Mouse (Mus musculus) ovary, postnatal 14 days (tissue): ENCODE measurements around the gene Ebf3.
A peak's percentile ranks its signal among the peaks of the same experiment; 100 is the strongest.

ENCODE experiments used
- DNase-seq: peaks from one replicate; pipeline ENCODE4 v3.0.0; 2022; ENCODE audit warnings: low spot score

Gene Ebf3

DNA sequence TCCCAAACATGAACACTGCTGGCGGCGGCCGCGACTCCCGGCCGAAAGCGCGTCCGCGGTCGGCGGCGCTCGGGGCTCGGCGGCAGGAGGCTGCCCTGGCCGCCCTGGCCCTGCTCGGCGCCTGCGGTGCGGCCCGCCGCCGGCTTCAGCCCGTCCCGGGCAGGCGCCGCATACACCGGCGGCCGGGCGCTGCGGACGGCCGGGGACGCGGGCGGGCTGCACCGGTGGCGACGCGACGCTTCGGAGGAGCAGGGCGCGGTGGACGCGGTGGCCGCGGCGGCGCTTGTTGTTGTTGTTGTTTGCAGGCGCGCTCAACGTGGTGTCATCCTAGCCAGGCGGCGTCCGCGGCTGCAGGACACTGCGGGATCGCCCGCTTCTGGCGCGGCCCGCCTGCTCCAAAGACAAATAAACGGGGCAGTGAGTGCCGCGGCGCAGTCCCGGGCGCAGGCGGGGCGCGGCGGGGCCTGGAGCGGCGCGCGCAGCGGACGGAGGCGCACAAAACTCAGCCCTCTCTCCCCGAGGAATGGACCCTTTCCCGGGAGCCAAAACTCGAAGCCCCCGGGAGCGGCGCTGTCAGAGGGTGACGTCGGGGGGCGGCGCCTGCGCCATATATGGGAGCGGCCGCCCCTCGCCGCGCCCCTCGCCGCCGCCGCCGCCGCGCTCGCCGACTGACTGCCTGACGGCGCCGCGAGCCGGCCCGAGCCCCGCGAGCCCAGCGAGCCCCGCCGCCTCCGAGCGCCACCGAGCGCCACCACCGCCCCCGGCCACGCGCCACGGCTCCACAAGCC is at the start of gene Ebf3:
Ebf3 (minus strand) TSS at position 542 of the 788 bp plus-strand sequence.
- DNase-seq: peak; percentile 75

DNA sequence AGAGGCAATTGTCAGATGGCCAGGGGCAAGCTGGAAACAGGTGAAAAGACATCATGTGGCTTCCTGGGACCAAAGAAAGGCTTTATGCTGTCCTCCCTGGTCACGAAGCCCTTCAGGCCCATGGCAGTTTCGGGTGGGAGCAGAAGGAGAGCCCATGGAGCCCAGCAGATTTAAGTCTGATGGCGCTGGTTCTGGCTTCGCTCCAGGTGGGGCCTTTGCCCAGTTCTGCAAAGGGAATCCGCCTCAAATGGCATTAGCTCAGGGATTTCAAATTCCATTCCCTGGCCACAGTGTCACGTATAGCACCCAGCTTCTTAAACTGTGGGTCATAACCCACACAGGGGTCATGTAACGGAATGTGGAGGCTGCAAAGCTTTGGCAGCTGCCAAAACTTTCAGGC is 32.6 kb upstream of the Ebf3 start:
- no peak for DNase-seq

DNA sequence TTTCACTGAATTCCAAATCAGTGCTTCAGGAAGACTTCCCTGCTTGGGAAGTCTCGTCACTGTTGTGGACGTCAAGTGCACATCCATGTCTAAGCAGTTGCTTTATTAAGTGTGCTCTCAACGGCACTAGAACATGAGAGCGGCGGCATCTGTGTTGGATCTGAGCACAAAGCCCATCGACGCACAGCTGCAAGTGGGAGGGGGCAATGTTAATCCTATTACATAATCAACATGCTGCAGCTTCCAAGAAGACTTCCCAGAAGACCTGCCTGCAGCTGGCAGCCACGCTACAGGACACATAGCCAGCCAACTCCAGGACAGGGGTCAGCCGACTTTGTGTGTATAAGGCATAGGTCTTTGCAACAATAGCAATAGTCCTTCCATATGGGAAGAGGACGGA is 31.8 kb upstream of the Ebf3 start:
- DNase-seq: no peak

GRCm38 (mm10) chr7:137333951-137334350 is 19.7 kb upstream of the Ebf3 start:
- DNase-seq: no peak

DNA sequence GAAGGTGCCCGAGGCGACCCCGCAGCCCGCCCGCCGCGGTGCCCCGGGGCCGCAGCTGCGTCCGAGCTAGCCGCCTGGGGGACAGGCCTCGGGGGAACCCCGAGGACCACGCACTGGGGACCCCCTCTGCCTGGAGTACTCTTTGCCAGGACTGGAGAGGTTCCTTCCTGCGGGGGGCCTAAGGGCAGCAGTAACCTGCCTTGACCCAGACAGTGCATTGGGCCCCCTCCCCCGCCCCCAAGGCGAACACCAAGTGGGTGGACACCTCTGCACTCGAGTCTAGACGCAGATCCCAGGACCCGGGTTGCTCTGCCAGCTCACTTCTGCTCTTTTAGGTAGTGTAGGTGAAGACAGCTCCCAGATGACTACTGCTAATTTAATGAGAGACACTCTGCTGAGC is 8.7 kb upstream of the Ebf3 start:
- no peak for DNase-seq

- DNase-seq: no peak
Observed at GRCm38 (mm10) chr7:137321961-137322784, 7.9 kb upstream of the Ebf3 start.

DNA sequence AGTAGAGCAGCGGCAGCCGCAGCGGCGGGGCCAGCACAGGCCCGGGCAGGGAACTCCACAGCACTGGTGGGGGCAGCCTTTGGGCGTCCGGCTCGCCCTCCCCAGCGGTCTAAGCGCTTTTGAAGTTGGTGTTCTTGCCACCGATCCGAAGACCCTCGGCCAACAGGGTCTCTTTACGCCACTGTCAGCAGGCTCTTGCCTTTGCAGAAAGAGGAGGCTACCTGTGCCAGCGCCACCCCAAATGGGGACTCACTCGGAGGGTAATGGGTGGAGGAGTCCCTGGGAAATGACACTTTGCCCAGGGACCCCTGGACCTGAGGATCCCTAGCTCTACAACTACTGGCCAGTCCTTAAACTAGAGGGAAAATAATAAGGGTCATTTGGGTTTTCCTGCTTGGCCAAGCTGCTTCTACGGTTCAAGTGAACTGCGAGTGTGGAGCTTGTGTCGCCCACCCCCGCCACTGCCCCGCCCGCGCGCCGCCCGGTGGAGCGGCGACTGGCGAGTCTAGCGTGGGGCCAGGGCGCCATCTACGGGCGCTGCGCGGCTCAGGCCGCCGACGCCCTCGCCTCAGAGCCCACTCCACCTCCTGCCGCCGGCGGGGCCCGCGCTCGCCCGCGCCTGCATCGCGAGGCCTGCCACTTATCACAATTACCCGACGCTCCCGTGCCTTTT is 7.0 kb upstream of the Ebf3 start:
- peak; percentile 51 for DNase-seq

GRCm38 (mm10) chr7:137320320-137320719 is 6.1 kb upstream of the Ebf3 start:
- DNase-seq: no peak

- peak; percentile 48 for DNase-seq
Observed at GRCm38 (mm10) chr7:137318924-137319885, 5.0 kb upstream of the Ebf3 start.

DNA sequence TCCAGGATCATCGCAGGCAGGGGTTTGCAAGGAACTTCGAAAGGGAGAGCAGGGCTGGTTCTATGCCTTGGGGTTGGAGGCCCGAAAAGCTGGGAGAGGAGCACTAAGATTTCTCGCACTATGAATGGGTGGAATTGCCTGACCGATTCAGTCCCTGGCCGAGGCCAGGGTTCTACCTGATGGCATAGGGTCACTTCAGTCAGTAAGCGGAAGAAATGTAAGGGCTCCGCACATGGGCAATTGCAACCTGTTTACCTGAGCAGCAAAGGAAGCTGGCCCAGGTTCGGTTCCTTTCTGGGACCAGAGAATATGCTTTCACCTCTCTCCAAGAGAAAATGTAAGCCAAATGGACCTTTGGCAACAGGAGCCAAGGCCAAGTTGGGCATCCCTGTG is 4.1 kb upstream of the Ebf3 start:
- DNase-seq: no peak

DNA sequence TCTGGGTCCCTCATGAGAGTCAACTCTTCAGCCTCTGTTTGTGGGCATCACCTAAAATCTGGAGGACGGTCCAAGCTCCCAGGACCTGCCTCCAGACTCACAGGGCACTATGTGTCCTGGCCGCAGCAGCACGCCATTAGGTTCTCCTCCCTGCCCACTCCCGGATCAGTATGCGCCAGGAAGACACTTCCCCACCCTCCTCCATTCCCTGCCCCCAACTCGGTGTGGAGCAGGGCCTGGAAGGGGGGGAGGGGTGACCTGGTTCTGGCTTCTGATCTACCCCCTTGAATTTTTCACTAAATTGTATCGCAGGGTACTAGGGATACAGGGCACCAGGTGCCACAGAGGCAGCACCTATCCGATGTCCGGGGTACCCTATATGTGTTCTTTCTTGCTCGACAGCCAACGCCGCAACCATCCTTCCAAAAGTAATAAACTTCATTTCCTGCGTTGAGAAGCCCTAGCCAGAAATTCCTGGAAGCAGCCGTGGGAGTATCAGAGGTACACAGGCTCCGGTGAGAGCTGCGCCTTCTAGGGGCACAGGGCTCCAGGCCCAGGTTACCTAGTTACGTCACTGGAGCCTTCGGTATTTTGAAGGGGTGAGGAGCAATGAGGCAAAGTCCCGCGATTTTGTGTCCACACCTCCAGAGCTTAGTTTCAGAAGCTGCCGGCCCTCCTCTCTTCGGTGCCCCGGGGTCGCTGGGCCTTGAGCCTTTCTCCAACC is 3.6 kb upstream of the Ebf3 start:
- DNase-seq: no peak

DNA sequence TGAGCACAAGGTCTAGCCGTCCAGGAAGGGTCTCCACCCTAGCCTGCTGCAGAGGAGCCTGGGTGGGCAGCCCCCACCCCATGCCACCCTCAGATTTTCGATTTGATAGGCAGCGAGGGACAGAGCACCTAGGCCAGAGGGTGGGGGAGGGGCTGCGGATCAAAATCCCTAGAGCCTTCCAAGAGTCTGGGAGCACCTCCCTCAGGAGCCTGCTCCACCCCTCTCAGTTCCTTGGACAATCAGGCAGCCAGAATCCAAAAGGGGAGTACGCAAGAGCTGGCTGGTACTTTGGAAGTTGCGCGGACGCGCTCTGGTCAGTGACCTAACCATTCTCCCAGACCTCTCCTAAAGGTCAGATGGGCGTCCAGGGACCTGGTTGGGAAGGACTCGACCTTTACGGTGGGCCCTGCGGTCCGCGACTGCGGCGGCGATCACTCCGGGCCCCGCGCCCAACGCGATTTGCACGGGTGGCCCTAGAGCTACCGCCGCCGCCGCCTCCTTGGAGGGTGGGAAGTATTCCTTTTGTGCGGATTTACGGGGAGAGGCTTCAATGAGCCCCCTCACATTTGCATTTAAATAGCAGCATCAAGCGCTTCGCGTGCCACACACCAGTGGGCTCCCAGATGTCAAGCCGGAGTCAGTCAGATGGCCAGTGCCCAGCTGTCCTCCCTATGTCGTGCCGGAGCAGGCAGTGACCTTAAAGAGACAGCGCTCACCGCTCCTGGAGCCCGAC is 2.8 kb upstream of the Ebf3 start:
- DNase-seq: no peak

- no peak for DNase-seq
Observed at GRCm38 (mm10) chr7:137316181-137316925, 2.1 kb upstream of the Ebf3 start.

GRCm38 (mm10) chr7:137315544-137315940 is 1.3 kb upstream of the Ebf3 start:
- DNase-seq: no peak

DNA sequence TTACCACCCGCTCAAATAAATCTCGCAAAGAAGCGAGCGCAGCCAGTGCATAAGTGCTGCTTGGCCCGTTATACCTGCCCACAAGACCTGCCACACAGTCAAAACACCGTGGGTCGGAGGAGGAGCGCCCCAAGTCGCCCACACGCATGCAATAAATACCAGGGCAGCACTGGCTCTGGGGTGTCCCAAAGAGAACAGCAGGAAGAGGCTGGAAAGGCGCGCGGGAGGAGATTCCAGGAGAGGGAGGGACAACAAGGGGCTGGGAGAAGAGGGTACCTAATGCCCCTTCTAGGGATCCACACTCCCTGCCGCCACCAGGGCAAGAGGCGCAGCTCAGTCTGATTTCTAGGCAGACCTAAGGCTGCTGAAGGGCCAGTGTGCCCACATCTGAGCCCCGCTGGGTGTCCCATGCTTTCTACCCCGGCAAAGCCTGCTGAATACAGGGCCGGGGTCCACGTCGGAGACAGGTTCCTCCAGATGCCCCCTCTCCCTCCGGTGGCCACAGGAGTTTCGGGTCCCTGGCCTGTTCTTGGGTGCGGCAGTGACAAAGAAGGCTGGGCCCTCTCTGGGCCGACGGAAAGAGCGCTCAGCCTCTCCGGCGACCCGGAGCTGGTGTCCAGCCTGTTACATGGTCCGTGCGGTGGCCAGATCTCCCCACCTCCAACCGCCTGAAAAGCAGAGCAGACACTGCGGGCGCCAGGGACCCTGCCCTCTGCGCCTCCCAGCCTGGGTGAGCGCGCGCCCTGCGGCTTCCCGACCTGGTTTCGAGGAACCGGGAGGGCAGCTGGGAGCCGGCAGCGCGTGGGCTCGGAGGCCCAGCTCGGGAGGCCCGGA is 682 bp upstream of the Ebf3 start:
- no peak for DNase-seq

DNA sequence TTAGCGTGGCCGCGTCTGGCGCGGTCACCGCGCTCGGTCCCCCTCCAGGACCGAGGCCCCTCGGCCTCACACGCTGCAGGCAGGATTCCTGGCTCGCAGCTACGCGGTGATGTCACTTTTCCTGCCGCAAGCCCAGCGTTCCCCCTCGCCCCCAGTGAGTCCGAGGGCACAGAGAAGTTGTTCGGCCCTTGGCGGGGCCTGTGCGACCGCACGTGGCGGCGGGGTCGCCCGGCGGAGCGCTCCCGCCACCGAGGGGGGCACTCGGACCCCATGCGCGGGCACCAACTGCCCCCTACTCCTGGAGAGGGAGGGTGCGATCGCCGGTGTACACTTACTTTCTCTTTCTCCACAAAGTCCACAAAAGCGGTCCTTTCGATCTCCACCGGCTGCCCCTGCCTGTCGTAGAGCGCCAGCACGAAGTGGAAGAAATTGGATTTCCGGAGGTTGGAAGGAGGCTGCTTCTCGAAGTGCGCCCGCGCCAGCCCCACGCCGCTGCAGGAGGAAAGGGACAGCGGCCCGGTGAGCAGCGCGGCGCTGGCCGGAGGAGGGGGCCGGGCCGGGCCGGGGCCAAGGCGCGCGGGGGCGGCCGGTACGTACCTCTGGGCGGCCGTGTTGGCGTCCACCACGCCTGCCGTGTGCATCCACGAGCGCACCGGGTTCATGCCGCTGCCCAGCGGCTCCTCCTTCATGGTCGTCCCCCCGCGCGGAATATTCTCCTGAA is 902 bp downstream of the Ebf3 start:
- DNase-seq: no peak

- DNase-seq: no peak
Observed at GRCm38 (mm10) chr7:137312933-137313182, 1.4 kb downstream of the Ebf3 start.
